Mouse (Mus musculus): ENCODE measurements around the gene Rasgrp1. TPM values are rescaled to one million over a fixed set of nuclear protein-coding genes. Genes with fewer than 3 reads are reported as not detected.

Rasgrp1 gene
- total RNA-seq, 2 experiments from 2014 or later = 390 to 415 TPM

GRCm38 (mm10) chr2:117352305-117353123, 9.7 kb upstream of the Rasgrp1 start:
- H3K4me3 ChIP-seq = no peak overlapping the region
- no peak for TF ChIP-seq CTCF (conservative IDR thresholded peaks at IDR 0.05)
- no peak overlapping the region for H3K27ac ChIP-seq
- no peak for DNase-seq (ENCODE audit: low spot score in 2 of 2)

- no peak for DNase-seq (ENCODE audit: low spot score in 2 of 2)
- peak; percentile 24; the same call in 1 of the 2 replicates for TF ChIP-seq CTCF (conservative IDR thresholded peaks at IDR 0.05)
- Histone ChIP-seq H3K27ac (no peak overlapping the region), H3K4me3 (no peak overlapping the region)
Measured at GRCm38 (mm10) chr2:117350138-117350537, 7.3 kb upstream of the Rasgrp1 start.

DNA sequence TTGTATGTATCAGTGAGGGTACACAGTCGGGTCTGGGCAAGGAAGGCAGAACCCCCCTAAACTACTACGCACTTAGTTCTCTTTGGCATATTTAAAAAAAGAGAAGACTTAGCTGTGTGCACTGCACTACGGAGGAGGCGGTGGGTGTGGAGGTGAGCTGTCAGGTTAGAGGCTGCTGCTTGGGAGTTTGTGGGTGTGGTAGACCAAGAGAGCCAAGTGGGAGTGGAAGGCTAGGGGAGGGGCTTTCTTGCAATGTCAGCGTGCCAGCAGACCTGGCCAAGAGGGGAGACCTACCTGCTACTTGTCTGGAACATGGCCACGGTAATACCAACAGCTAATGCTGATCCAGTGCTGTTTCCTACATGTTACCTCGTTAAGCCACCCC, 431 bp upstream of the Rasgrp1 start:
- no peak for DNase-seq (ENCODE audit: low spot score in 2 of 2)
- peak overlapping the region; percentile 95 for H3K27ac ChIP-seq
- peak overlapping the region; percentile 78 for H3K4me3 ChIP-seq
- TF ChIP-seq CTCF (conservative IDR thresholded peaks at IDR 0.05) = no peak

DNA sequence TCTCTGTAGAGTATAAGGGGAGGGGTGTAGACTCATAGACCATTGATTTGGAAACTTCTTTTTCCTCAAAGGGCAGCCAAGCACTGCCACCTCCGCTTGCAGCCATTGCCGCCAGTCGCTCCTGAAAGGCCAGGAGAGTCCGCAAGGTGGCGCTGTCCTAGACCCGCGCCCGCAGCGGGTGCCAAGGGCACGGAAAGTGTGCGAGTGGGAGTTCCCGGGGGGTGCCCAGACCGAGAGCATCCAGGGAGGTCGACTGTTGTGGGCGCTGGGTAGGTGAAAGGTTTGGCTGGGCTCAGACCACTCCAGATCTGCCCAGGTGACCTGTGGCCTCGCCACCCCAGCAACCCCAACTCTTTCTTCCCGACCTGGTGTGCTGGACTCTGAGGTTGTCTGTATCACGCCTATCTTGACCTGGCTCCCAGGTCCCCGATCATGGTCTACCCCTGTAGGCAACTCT, 683 bp downstream of the Rasgrp1 start:
- peak; percentile 97 for TF ChIP-seq CTCF (conservative IDR thresholded peaks at IDR 0.05)
- Histone ChIP-seq H3K4me3 (peak overlapping the region; percentile 78), H3K27ac (peak overlapping the region; percentile 95)
- peak; percentile 76 to 87 for DNase-seq (ENCODE audit: low spot score in 2 of 2)

DNA sequence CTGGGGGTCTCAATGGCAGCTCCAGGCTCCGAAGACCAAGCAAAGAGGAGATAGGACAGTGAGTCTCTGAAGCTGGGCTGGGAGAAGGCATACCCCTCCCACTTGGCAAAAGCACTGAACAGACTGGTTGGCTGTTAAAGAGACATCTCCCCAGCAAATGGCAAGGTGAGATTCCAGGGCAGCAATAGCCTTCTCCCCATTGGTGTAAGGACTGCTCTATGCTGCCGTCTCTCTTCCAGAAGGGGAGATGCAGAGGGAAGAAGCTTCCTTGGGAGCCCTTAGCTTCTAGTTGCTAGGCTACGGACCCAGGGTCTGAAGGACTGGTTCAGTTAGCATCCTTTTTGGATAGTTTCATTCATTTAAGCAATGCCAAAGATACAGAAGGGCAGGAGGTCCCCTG, 4.3 kb downstream of the Rasgrp1 start:
- TF ChIP-seq CTCF (conservative IDR thresholded peaks at IDR 0.05) = peak; percentile 77
- Histone ChIP-seq H3K4me3 (peak overlapping the region; percentile 78), H3K27ac (peak overlapping the region; percentile 95)
- DNase-seq (ENCODE audit: low spot score in 2 of 2) = no peak

- Histone ChIP-seq H3K4me3 (peak overlapping the region; percentile 78), H3K27ac (peak overlapping the region; percentile 95)
- DNase-seq (ENCODE audit: low spot score in 2 of 2) = no peak
- TF ChIP-seq CTCF (conservative IDR thresholded peaks at IDR 0.05) = no peak
Measured at GRCm38 (mm10) chr2:117337902-117338301, 4.9 kb downstream of the Rasgrp1 start.

GRCm38 (mm10) chr2:117336946-117337665, 5.7 kb downstream of the Rasgrp1 start:
- Histone ChIP-seq H3K27ac (peak overlapping the region; percentile 95), H3K4me3 (peak overlapping the region; percentile 78)
- no peak for DNase-seq (ENCODE audit: low spot score in 2 of 2)
- no peak for TF ChIP-seq CTCF (conservative IDR thresholded peaks at IDR 0.05)

DNA sequence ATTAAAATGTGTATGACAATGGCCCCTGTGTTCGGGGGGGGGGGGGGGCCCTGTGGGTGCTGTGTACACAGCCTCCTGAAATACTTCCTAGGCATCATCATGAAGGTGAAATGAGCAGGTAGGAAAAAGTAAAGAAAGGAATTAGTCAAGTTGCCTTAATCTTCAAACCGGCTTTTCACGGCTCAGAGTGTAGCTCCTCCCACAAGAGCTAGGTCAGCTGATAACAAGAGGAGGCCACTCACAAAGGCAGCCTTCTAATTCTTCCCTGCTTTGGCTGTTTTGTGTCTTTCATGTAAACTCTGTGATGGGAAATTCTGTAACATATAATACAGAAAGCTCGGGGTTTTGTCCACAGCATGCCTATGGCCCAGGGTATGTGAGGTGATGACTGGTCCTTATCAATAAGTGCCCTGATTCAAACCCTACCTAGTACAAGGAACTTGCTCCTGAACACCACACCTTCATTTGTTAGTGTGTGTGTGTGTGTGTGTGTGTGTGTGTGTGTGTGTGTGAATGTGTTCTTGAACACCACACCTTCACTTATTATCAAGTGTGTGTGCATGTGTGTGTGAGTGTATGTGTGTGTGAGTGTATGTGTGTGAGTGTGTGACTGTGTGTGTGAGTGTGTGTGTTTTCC, 7.1 kb downstream of the Rasgrp1 start:
- TF ChIP-seq CTCF (conservative IDR thresholded peaks at IDR 0.05) = no peak
- no peak overlapping the region for H3K27ac ChIP-seq
- DNase-seq (ENCODE audit: low spot score in 2 of 2) = no peak
- no peak overlapping the region for H3K4me3 ChIP-seq

- TF ChIP-seq CTCF (conservative IDR thresholded peaks at IDR 0.05) = peak; percentile 66
- Histone ChIP-seq H3K27ac (0 out of 2 replicates have a peak overlapping the region, but pooled peaks have one; percentile 2), H3K4me3 (no peak overlapping the region)
- DNase-seq (ENCODE audit: low spot score in 2 of 2) = no peak
Measured at GRCm38 (mm10) chr2:117331634-117332033, 11.2 kb downstream of the Rasgrp1 start.

DNA sequence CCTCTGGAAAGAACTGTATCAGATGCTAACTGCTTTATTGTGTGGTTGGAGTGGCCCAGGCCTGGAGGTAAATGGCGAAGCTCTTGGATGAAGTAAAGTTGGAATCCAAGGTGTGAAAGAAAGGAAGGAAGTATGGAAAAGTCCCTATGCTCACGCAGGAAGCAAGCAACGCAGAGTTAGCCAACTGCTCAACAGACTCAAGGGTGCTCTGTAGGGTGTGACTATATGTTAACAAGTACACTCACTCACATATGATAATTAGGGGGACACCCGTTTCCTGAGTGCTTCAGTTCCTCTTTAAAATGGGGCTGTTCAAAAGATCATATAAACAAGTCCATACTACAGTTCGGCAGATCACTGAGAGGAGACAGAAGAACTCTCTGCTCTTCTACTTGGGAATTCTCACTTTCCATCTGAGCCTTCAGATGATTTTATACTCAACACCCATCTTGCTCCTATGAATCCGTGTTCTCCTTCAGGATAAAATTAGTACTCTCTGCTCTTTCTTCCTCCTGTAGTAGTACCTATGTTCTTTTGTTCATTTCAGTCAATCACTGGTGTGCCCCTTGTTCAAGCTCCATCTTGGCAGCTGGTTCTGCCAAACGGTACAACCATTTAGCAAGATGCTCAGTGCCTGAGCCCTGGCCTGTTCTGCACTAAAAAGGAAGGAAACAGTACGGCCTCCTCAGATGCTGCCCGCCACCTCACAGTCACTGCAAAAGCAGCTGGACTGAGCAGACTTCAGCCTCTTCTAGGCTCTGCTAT, 14.1 kb downstream of the Rasgrp1 start:
- TF ChIP-seq CTCF (conservative IDR thresholded peaks at IDR 0.05) = no peak
- Histone ChIP-seq H3K4me3 (no peak overlapping the region), H3K27ac (peak overlapping the region; percentile 49)
- DNase-seq (ENCODE audit: low spot score in 2 of 2) = no peak

- no peak for TF ChIP-seq CTCF (conservative IDR thresholded peaks at IDR 0.05)
- DNase-seq (ENCODE audit: low spot score in 2 of 2) = no peak
- peak overlapping the region; percentile 29; the same call in 1 of the 2 replicates for H3K27ac ChIP-seq
- H3K4me3 ChIP-seq = no peak overlapping the region
Measured at GRCm38 (mm10) chr2:117322399-117322798, 20.4 kb downstream of the Rasgrp1 start.

- no peak for DNase-seq (ENCODE audit: low spot score in 2 of 2)
- no peak overlapping the region for H3K27ac ChIP-seq
- no peak for TF ChIP-seq CTCF (conservative IDR thresholded peaks at IDR 0.05)
Measured at GRCm38 (mm10) chr2:117321231-117321630, 21.6 kb downstream of the Rasgrp1 start.

More at GRCm38 (mm10) chr2:117321231-117321630, 21.6 kb downstream of the Rasgrp1 start:
- H3K4me3 ChIP-seq = no peak overlapping the region
